Mouse (Mus musculus) embryonic fibroblast, embryonic 13.5 days (primary cell): ENCODE results near the gene Scnn1b. TPM values are rescaled to one million over a fixed set of nuclear protein-coding genes. Genes with fewer than 3 reads are reported as not detected.

Experiments
- H3K27ac ChIP-seq: 2 replicates; pipeline ENCODE4 v1.5.1; 2012; ENCODE audit warnings: low read length, control low read depth, inconsistent platforms; ENCODE audit not compliant: insufficient read depth
- H3K4me1 ChIP-seq: 2 replicates; pipeline ENCODE4 v1.6.1; 2011; ENCODE audit warnings: low read length; ENCODE audit not compliant: control insufficient read depth, insufficient read depth
- H3K4me3 ChIP-seq: 2 replicates; pipeline ENCODE4 v1.5.1; 2011; ENCODE audit warnings: mild to moderate bottlenecking, control low read depth, low read length; ENCODE audit not compliant: insufficient read depth
- CTCF ChIP-seq: IDR thresholded peaks from 2 replicates; pipeline ENCODE4 v1.5.1; 2011; ENCODE audit warnings: mild to moderate bottlenecking, control low read depth, low read length, moderate library complexity, borderline replicate concordance; ENCODE audit not compliant: insufficient read depth
- POLR2A ChIP-seq: IDR thresholded peaks from 2 replicates; pipeline ENCODE4 v1.6.1; 2011; ENCODE audit warnings: low read depth, mild to moderate bottlenecking, control low read depth, low read length, moderate library complexity
- polyA plus RNA-seq: library from polyadenylated mRNA; stranded (reverse); fragments of >200 nt; gene quantifications from 2 replicates; pipeline ENCODE4 v1.2.4, GENCODE M21; 2011; ENCODE audit warnings: low read depth; ENCODE audit not compliant: missing spikeins, insufficient read length

Scnn1b gene
- polyA plus RNA-seq, 1 experiment = not detected

GRCm38 (mm10) chr7:121939244-121939643 is 74.4 kb downstream of the Scnn1b start:
- no peak for TF ChIP-seq CTCF
- no peak for TF ChIP-seq POLR2A
- H3K4me3 ChIP-seq = no peak overlapping the region
- no peak overlapping the region for H3K27ac ChIP-seq
- no peaks in the 10 kb centered on the region for H3K4me1 ChIP-seq

GRCm38 (mm10) chr7:121939729-121940128 is 74.9 kb downstream of the Scnn1b start:
- Histone ChIP-seq H3K4me1 (no peaks in the 10 kb centered on the region), H3K27ac (no peak overlapping the region), H3K4me3 (no peak overlapping the region)
- TF ChIP-seq POLR2A (no peak), CTCF (no peak)

GRCm38 (mm10) chr7:121941016-121941415 is 76.2 kb downstream of the Scnn1b start:
- TF ChIP-seq CTCF = no peak
- TF ChIP-seq POLR2A = no peak
- Histone ChIP-seq H3K4me1 (no peaks in the 10 kb centered on the region), H3K4me3 (no peak overlapping the region), H3K27ac (no peak overlapping the region)

- Histone ChIP-seq H3K4me1 (no peaks in the 10 kb centered on the region), H3K27ac (no peak overlapping the region), H3K4me3 (no peak overlapping the region)
- TF ChIP-seq CTCF (no peak), POLR2A (no peak)
Measured at GRCm38 (mm10) chr7:121941640-121942039, 76.8 kb downstream of the Scnn1b start.

- Histone ChIP-seq H3K4me3 (no peak overlapping the region), H3K27ac (no peak overlapping the region), H3K4me1 (no peaks in the 10 kb centered on the region)
- TF ChIP-seq CTCF (no peak), POLR2A (no peak)
Measured at GRCm38 (mm10) chr7:121942371-121942770, 77.5 kb downstream of the Scnn1b start.

- Histone ChIP-seq H3K4me1 (no peaks in the 10 kb centered on the region), H3K27ac (no peak overlapping the region), H3K4me3 (no peak overlapping the region)
- TF ChIP-seq CTCF = no peak
- TF ChIP-seq POLR2A = no peak
Measured at GRCm38 (mm10) chr7:121946196-121946595, 81.4 kb downstream of the Scnn1b start.

- no peaks in the 10 kb centered on the region for H3K4me1 ChIP-seq
- H3K27ac ChIP-seq = no peak overlapping the region
- TF ChIP-seq POLR2A (no peak), CTCF (no peak)
- H3K4me3 ChIP-seq = no peak overlapping the region
Measured at GRCm38 (mm10) chr7:121947513-121947912, 82.7 kb downstream of the Scnn1b start.

GRCm38 (mm10) chr7:121954891-121955669 is 90.2 kb downstream of the Scnn1b start:
- TF ChIP-seq POLR2A = no peak
- TF ChIP-seq CTCF = no peak
- H3K4me3 ChIP-seq = no peak overlapping the region
- H3K4me1 ChIP-seq = no peaks in the 10 kb centered on the region
- no peak overlapping the region for H3K27ac ChIP-seq

- no peaks in the 10 kb centered on the region for H3K4me1 ChIP-seq
- H3K27ac ChIP-seq = no peak overlapping the region
- TF ChIP-seq POLR2A = no peak
- no peak for TF ChIP-seq CTCF
- H3K4me3 ChIP-seq = no peak overlapping the region
Measured at GRCm38 (mm10) chr7:121955802-121956201, 91.0 kb downstream of the Scnn1b start.

GRCm38 (mm10) chr7:121961913-121962570 is 97.2 kb downstream of the Scnn1b start:
- TF ChIP-seq CTCF (no peak), POLR2A (no peak)
- H3K4me3 ChIP-seq = no peak overlapping the region
- H3K4me1 ChIP-seq = no peaks in the 10 kb centered on the region
- no peak overlapping the region for H3K27ac ChIP-seq
